Mouse (Mus musculus) forelimb bud, embryonic 11.5 days (tissue): ENCODE measurements around the gene Ppp1r14d.

Experiments
- DNase-seq: peaks from one replicate; pipeline ENCODE4 v3.0.0-alpha.2; 2012; ENCODE audit warnings: low read depth, low spot score

Gene Ppp1r14d

GRCm38 (mm10) chr2:119229775-119230704, at the start of gene Ppp1r14d:
Gene Ppp1r14d (minus strand): TSS chr2:119229906.
- no peak for DNase-seq

DNA sequence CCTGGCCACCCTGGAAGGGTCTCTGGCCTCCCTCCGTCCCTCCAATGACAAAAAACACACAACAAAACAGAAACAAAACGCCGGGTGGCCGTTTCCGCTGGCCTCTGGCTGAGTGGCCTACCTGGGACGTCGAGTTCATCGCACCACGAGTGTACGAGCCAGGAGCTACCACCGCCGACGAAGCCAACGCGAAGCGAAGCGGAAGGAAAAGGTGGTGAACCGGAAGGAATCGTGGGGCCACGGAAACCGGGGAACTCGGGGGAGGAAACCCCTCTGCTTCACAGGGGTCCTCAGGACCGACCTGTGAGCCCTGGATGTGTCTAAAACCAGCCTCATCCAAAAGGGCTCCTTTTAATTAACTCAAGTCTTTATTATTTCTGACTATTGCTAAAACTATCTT, 48.1 kb upstream of the Ppp1r14d start:
- no peak for DNase-seq

DNA sequence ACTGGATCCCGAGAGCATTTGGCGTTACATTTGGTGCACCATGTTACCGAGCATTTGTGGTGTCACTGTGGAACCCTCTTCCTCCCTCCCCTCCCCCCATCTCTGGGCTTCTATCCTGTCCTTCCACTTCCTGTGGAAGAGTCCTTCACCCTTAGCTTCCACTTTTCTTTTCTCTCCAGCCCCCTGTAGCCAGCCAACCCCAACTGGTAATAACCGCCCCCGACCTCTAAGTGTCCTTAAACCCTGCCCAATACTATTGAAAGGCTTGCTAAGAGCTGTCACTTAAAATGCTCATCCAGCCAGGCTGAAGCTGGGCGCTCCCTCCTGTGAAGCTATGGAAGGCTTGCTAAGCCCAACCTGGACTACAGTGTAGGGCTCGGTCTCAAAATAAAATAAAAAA, 47.2 kb upstream of the Ppp1r14d start:
- DNase-seq, result no peak

- no peak for DNase-seq
Observed at GRCm38 (mm10) chr2:119274126-119274525, 44.4 kb upstream of the Ppp1r14d start.

GRCm38 (mm10) chr2:119270643-119271331, 41.1 kb upstream of the Ppp1r14d start, which contains the start of gene Rhov:
Gene Rhov (minus strand): TSS chr2:119271272.
- DNase-seq, result peak; percentile 37

GRCm38 (mm10) chr2:119270286-119270642, 40.6 kb upstream of the Ppp1r14d start:
- no peak for DNase-seq

GRCm38 (mm10) chr2:119263813-119264212, 34.1 kb upstream of the Ppp1r14d start:
- DNase-seq, result no peak

DNA sequence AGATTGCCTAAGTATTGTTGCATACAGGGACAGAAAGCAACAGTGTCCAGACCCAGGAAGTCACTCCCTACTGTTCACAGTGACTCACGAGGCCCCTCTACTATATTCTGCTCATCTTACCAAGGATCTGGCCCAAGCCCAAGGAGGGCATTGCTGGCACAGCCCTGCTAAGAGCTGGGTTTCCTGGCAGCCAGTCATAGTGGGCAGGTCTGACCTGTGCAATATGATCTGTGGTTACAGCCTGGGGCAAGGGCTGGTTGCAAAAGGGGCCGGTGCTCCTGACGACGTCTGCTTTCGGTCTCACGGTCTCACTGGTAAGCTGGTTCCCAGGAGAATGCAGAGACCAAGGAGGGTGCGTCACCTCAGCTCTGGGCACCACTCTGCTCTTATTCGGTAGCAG, 33.3 kb upstream of the Ppp1r14d start:
- DNase-seq, result no peak

GRCm38 (mm10) chr2:119261326-119261725, 31.6 kb upstream of the Ppp1r14d start:
- no peak for DNase-seq

GRCm38 (mm10) chr2:119260518-119260917, 30.8 kb upstream of the Ppp1r14d start:
- DNase-seq, result no peak

- DNase-seq, result no peak
Observed at GRCm38 (mm10) chr2:119254976-119255375, 25.3 kb upstream of the Ppp1r14d start.

GRCm38 (mm10) chr2:119250826-119251478, 21.2 kb upstream of the Ppp1r14d start:
- DNase-seq, result peak; percentile 87

DNA sequence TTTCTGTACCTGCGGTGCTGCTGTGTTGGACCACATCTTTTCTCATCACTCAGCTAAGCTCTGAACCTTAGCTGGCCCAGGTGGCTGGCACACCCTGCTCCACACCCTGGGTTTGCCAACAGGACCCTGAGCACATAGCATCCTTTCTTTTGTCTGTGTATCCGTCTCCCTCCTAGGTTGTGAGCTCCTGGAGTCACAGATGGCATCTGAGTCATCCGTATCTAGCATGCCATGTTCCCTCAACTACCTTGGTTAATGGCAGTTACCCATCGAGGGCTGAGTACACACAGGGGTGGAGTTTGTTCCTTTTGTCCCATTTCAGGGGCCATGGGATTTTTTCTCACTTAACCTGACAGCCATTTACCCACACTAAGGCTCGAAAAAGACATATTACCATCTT, 20.7 kb upstream of the Ppp1r14d start:
- no peak for DNase-seq

GRCm38 (mm10) chr2:119249592-119250061, 19.9 kb upstream of the Ppp1r14d start:
- no peak for DNase-seq

GRCm38 (mm10) chr2:119247904-119248303, 18.2 kb upstream of the Ppp1r14d start:
- DNase-seq, result no peak

GRCm38 (mm10) chr2:119245246-119245645, 15.5 kb upstream of the Ppp1r14d start:
- no peak for DNase-seq

GRCm38 (mm10) chr2:119242548-119242947, 12.8 kb upstream of the Ppp1r14d start:
- DNase-seq, result no peak

DNA sequence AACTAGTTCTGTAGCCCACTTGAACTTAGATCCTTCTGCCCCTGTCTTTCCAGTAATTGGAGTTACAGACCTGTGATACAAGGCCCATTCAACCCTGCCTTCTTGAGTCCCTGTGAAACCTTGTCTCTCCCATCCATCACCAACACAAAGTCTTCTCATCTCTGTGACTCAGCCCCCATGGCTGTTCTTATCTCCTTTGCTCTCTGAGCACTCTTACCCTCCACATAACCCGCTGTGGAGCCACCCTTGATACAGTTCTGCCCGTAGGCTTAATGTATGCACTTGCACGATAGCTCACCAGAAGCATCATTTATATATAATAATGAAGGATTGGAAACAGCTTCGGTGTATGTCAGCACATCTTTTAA, 11.1 kb upstream of the Ppp1r14d start:
- no peak for DNase-seq

DNA sequence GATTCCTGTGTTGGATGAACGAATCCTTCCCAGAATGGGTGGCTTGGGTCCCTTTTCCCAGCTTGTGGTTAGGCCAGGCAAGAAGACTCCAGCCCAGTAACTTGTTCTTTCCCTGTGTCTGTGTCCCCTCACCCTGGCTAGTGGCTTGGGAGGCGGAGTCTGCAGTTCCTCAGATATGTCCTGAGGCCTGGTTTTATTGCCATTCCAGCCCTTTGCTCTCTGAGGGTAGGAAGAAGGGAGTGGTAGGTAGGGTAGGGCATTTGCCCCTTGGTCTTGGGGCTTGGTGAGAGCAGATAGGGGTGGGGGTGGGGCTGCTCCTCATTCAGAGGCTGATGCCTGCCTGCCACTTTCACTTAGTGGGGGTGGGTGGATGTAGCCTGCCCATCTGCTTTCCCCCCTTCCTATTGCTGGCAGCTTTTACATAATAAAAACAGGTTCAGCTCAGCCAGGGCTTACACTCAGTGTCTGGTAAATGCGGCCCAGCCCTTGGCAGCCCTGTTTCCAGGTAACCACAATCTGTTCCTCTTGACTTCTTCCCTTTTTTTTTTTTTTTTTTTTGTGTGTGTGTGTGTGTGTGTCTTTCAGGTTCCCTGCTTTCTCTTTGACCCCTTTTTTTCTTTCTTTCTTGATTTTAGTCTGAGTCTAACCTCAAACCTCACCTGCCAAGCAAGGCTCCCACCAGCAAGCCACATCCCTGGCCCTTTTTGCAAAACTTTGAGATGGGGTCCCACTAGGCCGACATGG, 10.5 kb upstream of the Ppp1r14d start:
- DNase-seq, result no peak

GRCm38 (mm10) chr2:119238671-119239070, 9.0 kb upstream of the Ppp1r14d start:
- DNase-seq, result no peak

DNA sequence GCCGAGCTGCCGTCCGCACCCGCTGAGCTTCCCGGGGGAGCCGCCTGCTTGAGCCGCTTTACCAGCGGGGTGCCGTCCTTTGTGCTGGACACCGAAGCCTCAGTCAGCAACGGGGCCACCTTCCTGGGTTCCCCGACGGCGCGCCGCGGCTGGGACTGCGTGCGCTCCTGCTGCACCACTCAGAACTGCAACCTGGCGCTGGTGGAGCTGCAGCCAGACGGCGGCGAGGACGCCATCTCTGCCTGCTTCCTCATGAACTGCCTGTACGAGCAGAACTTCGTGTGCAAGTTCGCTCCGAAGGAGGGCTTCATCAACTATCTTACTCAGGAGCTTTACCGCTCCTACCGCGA, 8.1 kb upstream of the Ppp1r14d start:
- no peak for DNase-seq
